Mouse (Mus musculus): ENCODE measurements around the gene Asxl1. TPM values are rescaled to one million over a fixed set of nuclear protein-coding genes. Genes with fewer than 3 reads are reported as not detected.

Gene Asxl1
- 10 to 100 TPM; 27.5 to 30.3 TPM for total RNA-seq (2021)

DNA sequence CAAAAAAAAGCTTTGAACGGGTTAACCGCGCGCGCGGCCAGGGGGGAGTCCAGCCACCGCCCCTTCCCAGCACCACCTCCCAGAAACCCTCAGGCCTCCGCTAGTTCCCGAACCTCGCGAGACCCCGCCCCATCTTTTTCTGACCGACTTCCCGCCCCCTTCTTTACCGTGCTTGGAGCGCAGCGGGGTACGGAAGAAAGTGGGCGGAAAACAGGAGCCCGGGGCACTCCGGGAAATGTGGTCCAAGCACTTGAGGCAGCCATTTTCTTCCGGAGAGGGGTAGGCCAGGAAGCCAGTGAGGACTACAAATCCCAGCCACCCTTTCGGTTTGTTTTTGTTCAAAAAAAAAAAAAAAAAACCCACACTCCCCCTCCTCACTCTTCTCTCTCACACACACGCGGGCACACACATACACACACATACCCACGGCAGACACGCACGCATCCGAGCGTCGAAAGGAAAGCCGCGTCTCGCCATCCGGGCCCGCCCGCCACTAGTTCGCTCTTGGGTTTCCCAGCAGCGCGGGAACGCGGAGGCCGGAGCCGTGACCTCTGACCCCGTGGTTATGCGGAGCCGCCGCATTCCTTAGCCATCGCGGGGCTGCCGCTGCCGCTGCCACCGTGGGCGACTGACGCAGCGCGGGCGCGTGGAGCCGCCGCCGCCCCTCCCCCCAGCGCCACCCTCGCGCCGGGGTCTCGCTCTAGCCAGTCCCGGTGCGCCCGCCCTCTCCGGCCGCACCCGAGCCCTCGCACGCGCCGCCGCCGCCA is at the start of gene Asxl1:
TSS of gene Asxl1 (plus strand) at position 376 of the 767 bp plus-strand sequence.
- intact Hi-C loops (cut with DNase I) = loop anchor here (2.0 kb wide), 1 partner anchor 99 kb away; no protein-coding TSS in a partner anchor
- DNase-seq = peak; percentile 98

- intact Hi-C loops (cut with DNase I) = loop anchor here (5.0 to 10.0 kb wide), 2 partner anchors 100 to 287 kb away; no protein-coding TSS in a partner anchor
- DNase-seq = no peak
These were observed 47.9 kb upstream of the Asxl1 start for GRCm38 (mm10) chr2:153297771-153298170.

- intact Hi-C loops (cut with DNase I) = loop anchor here (5.0 to 10.0 kb wide), 2 partner anchors 99 to 286 kb away; no protein-coding TSS in a partner anchor
- peak; percentile 22 to 25 for DNase-seq
These were observed 47.2 kb upstream of the Asxl1 start for GRCm38 (mm10) chr2:153298460-153298859.

GRCm38 (mm10) chr2:153298863-153299262 is 46.8 kb upstream of the Asxl1 start:
- intact Hi-C loops (cut with DNase I) = loop anchor here (5.0 to 10.0 kb wide), 2 partner anchors 98 to 286 kb away; no protein-coding TSS in a partner anchor
- DNase-seq = peak; percentile 35 to 39

- intact Hi-C loops (cut with DNase I) = no loop called here
- DNase-seq = no peak
These were observed 44.5 kb upstream of the Asxl1 start for GRCm38 (mm10) chr2:153301123-153301522.

DNA sequence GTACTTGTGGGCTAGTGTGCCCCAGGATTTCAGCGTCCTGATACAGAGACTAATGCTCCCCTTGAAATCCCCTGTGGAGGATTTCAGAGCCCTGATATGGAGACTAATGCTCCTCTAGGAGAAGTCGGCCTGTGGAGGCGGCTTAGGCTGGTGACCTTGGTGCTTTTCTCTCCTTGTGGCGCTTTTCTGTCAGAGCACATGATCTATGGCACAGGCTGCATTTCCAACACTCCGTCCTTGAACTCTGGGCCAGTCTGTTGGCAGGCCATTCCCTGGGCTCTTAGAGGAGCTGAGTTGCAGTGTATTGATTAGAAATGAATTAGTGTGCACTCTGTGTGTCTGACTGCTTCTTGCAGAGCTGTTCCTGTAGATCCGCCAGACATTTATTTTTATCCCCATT is 40.4 kb upstream of the Asxl1 start:
- DNase-seq = peak; percentile 27 to 44
- intact Hi-C loops (cut with DNase I) = no loop called here

DNA sequence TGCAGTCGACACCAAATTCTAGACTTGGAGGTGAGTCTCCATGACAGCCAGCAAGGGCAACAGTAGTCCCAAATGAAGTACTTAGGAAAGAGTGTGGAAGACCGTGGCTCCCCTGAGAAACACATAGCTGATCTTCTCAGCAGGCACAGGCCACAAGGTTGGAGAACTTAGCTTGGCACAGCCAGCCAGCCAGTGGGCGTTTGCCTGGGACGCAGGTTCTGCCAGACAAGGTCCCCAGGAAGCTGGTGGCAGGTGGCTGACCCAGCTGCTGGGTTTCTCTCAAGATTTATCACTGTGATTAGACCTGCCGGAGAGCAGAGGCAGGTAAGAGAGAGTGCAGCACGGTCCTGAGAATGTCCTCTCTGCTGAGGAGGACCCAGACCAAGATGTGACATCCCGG is 37.0 kb upstream of the Asxl1 start:
- intact Hi-C loops (cut with DNase I) = no loop called here
- no peak for DNase-seq

DNA sequence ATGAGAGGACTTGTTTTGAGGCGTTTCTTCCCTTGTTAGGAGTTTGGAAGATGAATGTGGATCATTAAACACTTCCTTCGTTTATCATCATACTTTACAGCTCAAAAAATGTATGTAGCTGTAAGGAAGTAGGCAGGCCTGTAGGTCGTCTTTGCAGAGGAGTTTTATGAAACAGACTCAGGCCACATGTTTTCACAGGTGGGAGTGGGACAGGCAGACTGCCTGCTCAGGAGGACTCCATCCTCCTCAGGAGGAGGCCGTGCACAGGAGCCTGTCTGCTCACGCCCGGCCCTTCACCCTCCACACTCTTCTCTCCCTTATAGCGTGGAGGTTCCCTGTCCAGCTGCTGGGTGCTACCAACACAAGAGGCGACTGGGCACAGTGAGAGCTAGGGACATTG is 36.5 kb upstream of the Asxl1 start:
- intact Hi-C loops (cut with DNase I) = no loop called here
- no peak for DNase-seq

GRCm38 (mm10) chr2:153310228-153310627 is 35.4 kb upstream of the Asxl1 start:
- intact Hi-C loops (cut with DNase I) = no loop called here
- DNase-seq = no peak

DNA sequence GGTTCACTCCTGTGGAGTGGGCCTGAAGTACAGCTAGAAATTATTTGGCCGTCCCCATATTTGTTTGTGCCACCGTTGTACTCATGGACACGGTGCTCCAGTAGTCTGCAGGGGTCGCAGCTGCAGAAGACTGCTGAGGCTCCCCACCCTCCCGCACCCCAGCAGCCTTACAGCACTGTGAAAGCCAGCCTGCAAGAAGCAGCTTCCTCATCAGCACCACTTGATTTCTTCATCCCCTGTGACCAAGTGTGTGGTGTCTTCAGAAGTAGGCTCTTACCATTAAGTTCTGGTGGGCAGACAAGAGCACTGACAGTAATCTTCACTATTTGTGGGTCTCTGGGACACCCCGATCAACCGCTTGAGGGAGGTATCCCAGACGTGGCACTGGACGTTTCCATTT is 32.7 kb upstream of the Asxl1 start:
- intact Hi-C loops (cut with DNase I) = no loop called here

GRCm38 (mm10) chr2:153318408-153318807 is 27.2 kb upstream of the Asxl1 start:
- intact Hi-C loops (cut with DNase I) = no loop called here
- no peak for DNase-seq

More for the DNA sequence above, 32.7 kb upstream of the Asxl1 start:
- DNase-seq = no peak

GRCm38 (mm10) chr2:153319036-153319643 is 26.5 kb upstream of the Asxl1 start:
- intact Hi-C loops (cut with DNase I) = no loop called here

GRCm38 (mm10) chr2:153325706-153326376 is 19.8 kb upstream of the Asxl1 start:
- intact Hi-C loops (cut with DNase I) = no loop called here

More at GRCm38 (mm10) chr2:153319036-153319643, 26.5 kb upstream of the Asxl1 start:
- DNase-seq = peak in 1 of 2 experiments; percentile 31

DNA sequence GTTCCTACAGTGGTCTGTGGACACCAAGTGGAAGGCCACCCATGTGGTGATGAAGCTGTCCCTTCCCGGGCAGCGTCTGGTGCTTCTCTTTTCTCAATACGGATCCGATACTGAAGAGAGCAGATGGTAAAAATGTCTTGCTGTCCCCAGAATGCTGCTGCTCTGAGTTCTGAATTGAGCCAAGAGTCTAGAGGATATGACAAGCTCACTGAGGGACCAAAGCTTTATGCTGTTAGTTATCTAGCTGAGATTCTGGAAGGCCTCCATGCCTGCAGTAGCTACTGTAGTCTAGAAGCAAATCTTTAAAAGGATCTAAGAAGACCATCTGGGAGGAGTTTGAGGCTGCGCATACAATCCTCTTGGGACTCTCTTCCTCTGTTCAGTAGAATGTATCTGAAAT is 13.4 kb upstream of the Asxl1 start:
- intact Hi-C loops (cut with DNase I) = no loop called here
- no peak for DNase-seq

More at GRCm38 (mm10) chr2:153325706-153326376, 19.8 kb upstream of the Asxl1 start:
- DNase-seq = no peak

- intact Hi-C loops (cut with DNase I) = no loop called here
- DNase-seq = no peak
These were observed 12.6 kb upstream of the Asxl1 start for GRCm38 (mm10) chr2:153332981-153333380.

DNA sequence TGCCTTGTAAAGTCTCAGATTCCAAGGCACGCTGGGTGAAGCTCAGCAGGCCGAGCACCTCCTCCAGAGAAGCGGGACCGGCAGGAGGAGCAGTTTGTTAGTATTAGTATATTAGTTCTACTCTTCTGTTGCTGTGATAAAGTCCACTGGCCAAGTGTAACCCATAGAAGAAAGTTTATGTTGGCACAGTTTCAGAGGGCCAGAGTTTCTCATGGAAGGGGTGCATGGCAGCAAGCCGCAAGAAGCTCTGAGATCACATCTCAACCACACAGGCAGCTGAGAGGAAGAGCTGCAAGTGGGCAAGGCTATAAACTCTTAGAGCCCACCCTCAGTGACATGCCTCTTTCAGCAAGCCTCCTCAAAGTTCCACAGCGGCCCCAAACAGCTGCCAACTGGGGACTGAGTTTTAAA is 11.8 kb upstream of the Asxl1 start:
- intact Hi-C loops (cut with DNase I) = no loop called here
- DNase-seq = no peak

- no peak for DNase-seq
- intact Hi-C loops (cut with DNase I) = no loop called here
These were observed 11.3 kb upstream of the Asxl1 start for GRCm38 (mm10) chr2:153334281-153334680.

GRCm38 (mm10) chr2:153336117-153336516 is 9.5 kb upstream of the Asxl1 start:
- intact Hi-C loops (cut with DNase I) = no loop called here
- no peak for DNase-seq

DNA sequence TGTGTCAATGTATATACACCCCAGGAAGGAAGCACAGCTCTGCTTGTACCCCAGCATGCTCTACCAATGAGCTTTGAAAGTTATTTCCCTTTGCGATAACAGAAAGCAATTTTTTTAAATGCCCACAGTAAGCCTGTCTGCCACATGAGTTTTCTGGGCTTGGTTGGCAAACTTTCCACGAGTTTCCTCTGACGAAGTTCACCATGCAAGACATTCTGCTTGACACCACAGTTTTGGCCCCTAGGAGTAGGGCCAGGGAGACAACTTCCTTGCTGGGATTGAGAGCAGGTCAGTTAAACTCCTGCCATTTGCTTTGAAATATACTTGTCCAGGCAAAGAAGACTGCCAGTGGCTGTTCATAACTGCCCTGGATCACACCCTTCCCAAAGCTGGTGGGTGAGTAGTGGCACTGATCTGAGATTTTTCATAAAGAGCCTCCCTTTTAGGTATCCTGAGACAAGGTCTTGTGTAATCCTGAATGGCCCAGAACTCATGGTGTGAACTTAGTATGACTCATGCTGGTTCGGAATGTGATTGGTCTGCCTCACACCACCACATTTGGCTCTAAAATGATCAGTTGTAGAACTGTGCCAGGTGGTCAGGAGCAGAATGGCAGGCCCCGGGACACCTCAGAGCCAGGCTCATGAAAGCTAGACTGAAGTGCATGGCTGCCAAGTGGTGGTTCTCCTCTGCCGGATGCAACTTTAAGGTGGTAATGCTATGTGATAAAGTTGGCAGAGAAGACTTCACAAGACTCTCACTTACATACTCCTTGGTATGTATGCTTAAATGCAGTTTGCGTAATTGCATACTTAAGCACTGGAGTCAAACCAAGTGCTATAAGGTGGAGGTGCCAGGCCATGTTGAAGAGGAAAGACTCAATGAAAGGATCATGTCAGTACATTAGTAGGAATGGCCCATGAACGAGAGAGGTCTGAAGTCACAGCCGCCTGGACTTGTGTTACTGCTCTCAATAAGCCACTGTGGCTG is 7.0 kb upstream of the Asxl1 start:
- intact Hi-C loops (cut with DNase I) = no loop called here
- DNase-seq = no peak

GRCm38 (mm10) chr2:153342166-153342565 is 3.5 kb upstream of the Asxl1 start:
- intact Hi-C loops (cut with DNase I) = loop anchor here (5.0 kb wide), 1 partner anchor 100 kb away; the partner anchor contains the start of genes Plagl2 and Pofut1

More at GRCm38 (mm10) chr2:153342166-153342565, 3.5 kb upstream of the Asxl1 start:
- DNase-seq = no peak
